Mouse (Mus musculus): Measurements from ENCODE around the gene Retreg1.

- TF ChIP-seq POLR2A (IDR thresholded peaks at IDR 0.05; ENCODE audit: low read depth, low read length) (no peak), CTCF (conservative IDR thresholded peaks at IDR 0.05; ENCODE audit: insufficient read depth, insufficient read length, low read depth, low read length) (no peak)
These were observed 85.0 kb downstream of the Retreg1 start for GRCm38 (mm10) chr15:25928001-25928400.
